Mouse (Mus musculus) kidney, adult 10 weeks (tissue): ENCODE results near the gene H3f3b. TPM values are rescaled to one million over a fixed set of nuclear protein-coding genes. Genes with fewer than 3 reads are reported as not detected.

Source experiments
- polyA plus RNA-seq: library from polyadenylated mRNA; stranded (reverse); fragments of 350-450 nt; fragmentation: Illumina TruSeq; extraction: RNeasy Lipid Tissue Mini Kit (QIAGEN cat#74804); gene quantifications from one replicate; pipeline ENCODE4 v1.2.3, GENCODE M21; 2014; ENCODE audit warnings: low read depth, low replicate concordance

The H3f3b gene
- 617 TPM for polyA plus RNA-seq

GRCm38 (mm10) chr11:116027756-116028155 lies at the start of gene H3f3b:
Gene H3f3b, minus strand, starts transcription at chr11:116027962.

GRCm38 (mm10) chr11:116030088-116030897 lies 2.5 kb upstream of the H3f3b start, which contains the start of gene Unk:
Gene Unk, plus strand, starts transcription at chr11:116030322.

GRCm38 (mm10) chr11:116012262-116012947 lies 15.4 kb downstream of the H3f3b start, which contains the start of gene Galk1:
Gene Galk1, minus strand, starts transcription at chr11:116012719.

GRCm38 (mm10) chr11:115974309-115975082 lies 53.3 kb downstream of the H3f3b start, which contains the start of gene Itgb4:
Gene Itgb4, plus strand, starts transcription at chr11:115974709.

Other genes with a start within 250 kb of the H3f3b start
- gene Caskin2, start 214.3 kb downstream of the H3f3b start, polyA plus RNA-seq: 0.53 TPM
- gene Tsen54, start 213.2 kb downstream of the H3f3b start, polyA plus RNA-seq: not detected
- gene Llgl2, start 203.9 kb downstream of the H3f3b start, polyA plus RNA-seq: 7.2 TPM
- 3.7 TPM for gene Myo15b, start 169.6 kb downstream of the H3f3b start, polyA plus RNA-seq
- 0.85 TPM for gene Smim5, start 128.0 kb downstream of the H3f3b start, polyA plus RNA-seq
- 1.8 TPM for gene Smim6, start 115.9 kb downstream of the H3f3b start, polyA plus RNA-seq
- 6.3 TPM for gene Sap30bp, start 94.7 kb downstream of the H3f3b start, polyA plus RNA-seq
- gene Recql5, start 94.5 kb downstream of the H3f3b start, polyA plus RNA-seq: 2.0 TPM
- gene Itgb4, start 53.3 kb downstream of the H3f3b start, polyA plus RNA-seq: not detected
- gene Galk1, start 15.2 kb downstream of the H3f3b start, polyA plus RNA-seq: not detected
- gene Unk, start 2.4 kb upstream of the H3f3b start, polyA plus RNA-seq: 1.1 TPM
- not detected for gene Unc13d, start 50.0 kb upstream of the H3f3b start, polyA plus RNA-seq
- gene Wbp2, start 59.0 kb upstream of the H3f3b start, polyA plus RNA-seq: 27.0 TPM
- gene Trim47, start 99.2 kb upstream of the H3f3b start, polyA plus RNA-seq: not detected
- 5.3 TPM for gene Trim65, start 103.2 kb upstream of the H3f3b start, polyA plus RNA-seq
- 4.2 TPM for gene Mrpl38, start 110.9 kb upstream of the H3f3b start, polyA plus RNA-seq
- 7.5 TPM for gene Fbf1, start 140.2 kb upstream of the H3f3b start, polyA plus RNA-seq
- 0.93 TPM for gene Ten1, start 170.9 kb upstream of the H3f3b start, polyA plus RNA-seq
- gene Acox1, start 171.1 kb upstream of the H3f3b start, polyA plus RNA-seq: 274 TPM
- not detected for gene Evpl, start 210.1 kb upstream of the H3f3b start, polyA plus RNA-seq
- gene Srp68, start 246.3 kb upstream of the H3f3b start, polyA plus RNA-seq: 7.7 TPM